Comparison of ENCODE assay signal across 16 mouse cellular contexts in the genomic region with DNA sequence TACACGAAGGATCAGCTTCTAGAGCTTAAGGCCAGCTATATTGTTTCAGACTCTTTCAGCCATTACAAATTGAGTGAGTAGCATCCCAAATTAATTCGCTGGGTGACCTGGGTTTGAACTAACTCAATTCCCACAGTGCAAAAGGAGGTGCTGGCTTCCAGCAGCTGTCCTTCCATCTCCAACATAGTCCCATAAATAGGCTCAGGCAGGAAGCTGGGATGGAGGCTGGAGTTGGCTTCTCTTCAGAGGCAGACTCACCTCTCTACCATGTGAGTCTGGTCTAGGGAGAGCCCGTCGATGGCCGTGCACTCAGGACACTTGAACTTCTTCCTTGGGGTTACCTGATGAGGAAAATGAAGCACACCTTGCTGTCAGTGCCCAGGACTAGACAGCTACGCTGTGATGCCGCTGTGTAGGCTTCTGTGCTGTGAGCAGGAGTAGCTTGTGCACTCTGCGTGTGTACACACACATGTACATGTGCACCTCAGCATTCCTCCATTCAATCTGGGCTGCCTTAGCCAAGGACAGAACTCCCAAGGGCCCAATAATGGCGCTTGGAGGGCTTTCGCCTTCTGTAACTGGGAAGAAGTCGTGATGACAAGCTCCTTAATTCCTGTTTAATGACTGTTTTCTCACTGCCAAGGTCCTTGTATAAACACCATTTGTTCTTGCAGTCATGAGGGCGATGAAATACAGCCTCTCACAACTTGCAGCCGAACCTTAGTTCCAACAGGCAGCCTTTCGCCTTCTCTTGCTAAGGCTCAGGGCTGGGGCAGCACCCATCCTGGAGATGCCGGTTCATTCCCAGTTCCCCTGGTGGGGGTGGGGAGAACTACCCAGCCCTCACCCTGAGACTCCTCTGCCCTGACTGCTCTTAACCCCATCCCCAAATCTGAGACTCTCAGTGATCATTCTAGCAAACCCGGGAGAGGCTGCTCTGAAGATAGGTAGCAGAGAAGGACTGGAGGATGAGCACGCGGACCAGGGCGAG.
DNase-seq lines count a peak whose midpoint lies in the region; ATAC-seq and TF ChIP-seq lines count a peak whose summit lies in the region.
"Had no signal": no experiment of that assay in that cellular context is flagged by ENCODE, and none has a peak within 500 bp of the region (broad histone marks: within the 10 kb centered on the region; RNA-seq: fewer than 3 reads in every experiment).

No protein-coding gene starts in this region.

- H3K36me3 ChIP-seq in embryonic facial prominence, embryonic 14.5 days (ENCODE audit: control insufficient read depth, insufficient read depth, low read length), result peaks cover 26% of the 10 kb centered on the region
- peaks cover 5% of the 10 kb centered on the region; the same call in 1 of the 2 replicates for H3K36me3 ChIP-seq in kidney, postnatal 0 days (ENCODE audit: insufficient read depth, low read length)

- TF ChIP-seq CTCF in kidney, postnatal 0 days (IDR thresholded peaks at IDR 0.05; ENCODE audit: low read depth), result no peak

- ATAC-seq in embryonic facial prominence, embryonic 14.5 days (ENCODE audit: low read depth), result peak; percentile 53; the same call in 1 of the 2 replicates
- ATAC-seq in kidney, postnatal 0 days (replicated peaks; ENCODE audit: low FRiP score, low read depth), result no peak
- ATAC-seq: forebrain, embryonic 13.5 days; hindbrain, embryonic 16.5 days had no signal

- 71% methylated on average over 19 of the region's 19 CpGs for whole genome bisulfite sequencing in embryonic facial prominence, embryonic 14.5 days
- 44% methylated on average over 19 of the region's 19 CpGs for WGBS in kidney, postnatal 0 days

- H3K27me3 ChIP-seq in embryonic facial prominence, embryonic 14.5 days (replicated peaks; ENCODE audit: control insufficient read depth, insufficient read depth, low read length), result no peaks in the 10 kb centered on the region
- H3K27me3 ChIP-seq in kidney, postnatal 0 days (ENCODE audit: insufficient read depth, low read length), result no peaks in the 10 kb centered on the region
- H3K27me3 ChIP-seq: embryonic facial prominence, embryonic 15.5 days; forebrain, embryonic 13.5 days had no signal

- no peak overlapping the region for H3K9ac ChIP-seq in embryonic facial prominence, embryonic 14.5 days (ENCODE audit: low read depth, low read length)
- no peak overlapping the region for H3K9ac ChIP-seq in kidney, postnatal 0 days (ENCODE audit: low read depth, low read length)
- H3K9ac ChIP-seq: embryonic facial prominence, embryonic 15.5 days; forebrain, embryonic 13.5 days had no signal

- H3K4me3 ChIP-seq in embryonic facial prominence, embryonic 14.5 days (ENCODE audit: low read depth, low read length), result no peak overlapping the region
- no peak overlapping the region for H3K4me3 ChIP-seq in kidney, postnatal 0 days (replicated peaks; ENCODE audit: low read depth, low read length)
- H3K4me3 ChIP-seq: embryonic facial prominence, embryonic 15.5 days; forebrain, embryonic 13.5 days; midbrain, embryonic 10.5 days had no signal

- peaks cover 3% of the 10 kb centered on the region; the same call in 1 of the 2 replicates for H3K4me1 ChIP-seq in embryonic facial prominence, embryonic 14.5 days (ENCODE audit: control insufficient read depth, insufficient read depth, low read length)
- 0 out of 2 replicates have a peak, but pooled peaks cover 4% of the 10 kb centered on the region for H3K4me1 ChIP-seq in kidney, postnatal 0 days (replicated peaks; ENCODE audit: insufficient read depth, low read length)
- H3K4me1 ChIP-seq: embryonic facial prominence, embryonic 15.5 days; forebrain, embryonic 13.5 days; midbrain, embryonic 10.5 days had no signal

- no peak overlapping the region for H3K4me2 ChIP-seq in embryonic facial prominence, embryonic 14.5 days (ENCODE audit: low read depth, low read length)
- H3K4me2 ChIP-seq in kidney, postnatal 0 days (ENCODE audit: low read length), result no peak overlapping the region
- H3K4me2 ChIP-seq: embryonic facial prominence, embryonic 15.5 days; forebrain, embryonic 13.5 days had no signal

- H3K9me3 ChIP-seq in embryonic facial prominence, embryonic 14.5 days (ENCODE audit: control insufficient read depth, low read length), result no peaks in the 10 kb centered on the region
- H3K9me3 ChIP-seq in kidney, postnatal 0 days (replicated peaks; ENCODE audit: low read length), result no peaks in the 10 kb centered on the region
- H3K9me3 ChIP-seq: embryonic facial prominence, embryonic 15.5 days; forebrain, embryonic 13.5 days; midbrain, embryonic 10.5 days had no signal

- peak; percentile 16 for DNase-seq in kidney, adult 9 months
- DNase-seq in kidney, adult 11 months, result no peak
- peak; percentile 58 for DNase-seq in embryonic facial prominence, embryonic 14.5 days (ENCODE audit: low spot score)
- DNase-seq in kidney, postnatal 0 days (ENCODE audit: low spot score), result peak; percentile 80
- DNase-seq in skeletal muscle tissue, adult 2 months (ENCODE audit: low read depth, low spot score), result peak; percentile 30
- DNase-seq in thymus, postnatal 25 days, result no peak
- DNase-seq in natural killer cell, adult 2 months (ENCODE audit: low spot score in 2 of 2), result no peak
- DNase-seq: adrenal gland, postnatal 36 days; cerebellum, postnatal 25 days; heart, postnatal 14 days; lung, postnatal 14 days; right cerebral cortex, adult 18-20 months had no signal

- no peak overlapping the region for H3K27ac ChIP-seq in embryonic facial prominence, embryonic 14.5 days (replicated peaks; ENCODE audit: low read depth, low read length)
- H3K27ac ChIP-seq in kidney, postnatal 0 days, result no peak overlapping the region
- H3K27ac ChIP-seq: embryonic facial prominence, embryonic 15.5 days; forebrain, embryonic 13.5 days; midbrain, embryonic 10.5 days had no signal

Comparison
In these comparisons a context has a peak if more than half of its experiments do, and no peak if none do; other contexts are left out.
1. DNase-seq: peak in kidney, adult 9 months (single experiment), embryonic facial prominence, embryonic 14.5 days (single experiment), kidney, postnatal 0 days (single experiment) and skeletal muscle tissue, adult 2 months (single experiment); none in kidney, adult 11 months (single experiment), thymus, postnatal 25 days (single experiment) and natural killer cell, adult 2 months (0 of 2).